14 mouse cellular contexts compared by ENCODE assay signal in genomic region chr2:31741728-31742127, GRCm38 (mm10). TPM values are rescaled to one million over a fixed set of nuclear protein-coding genes. Genes with fewer than 3 reads are reported as not detected.
DNase-seq lines count a peak whose midpoint lies in the region; ATAC-seq and TF ChIP-seq lines count a peak whose summit lies in the region.
"Had no signal": no experiment of that assay in that cellular context is flagged by ENCODE, and none has a peak within 500 bp of the region (broad histone marks: within the 10 kb centered on the region; RNA-seq: fewer than 3 reads in every experiment).

No protein-coding gene starts in this region.

- no peaks in the 10 kb centered on the region for H3K9me3 ChIP-seq in intestine, embryonic 14.5 days (ENCODE audit: control insufficient read depth, low read length)
- H3K9me3 ChIP-seq in intestine, embryonic 15.5 days, result no peaks in the 10 kb centered on the region
- H3K9me3 ChIP-seq: G1E; kidney, embryonic 15.5 days; neural tube, embryonic 12.5 days had no signal

- no peak overlapping the region for H3K9ac ChIP-seq in intestine, embryonic 14.5 days (ENCODE audit: low read length)
- no peak overlapping the region for H3K9ac ChIP-seq in intestine, embryonic 15.5 days
- H3K9ac ChIP-seq: kidney, embryonic 15.5 days; neural tube, embryonic 12.5 days had no signal

- no peak for DNase-seq in gastrocnemius, adult 2 months
- no peak for DNase-seq in gastrocnemius, postnatal 14 days
- DNase-seq in intestine, embryonic 14.5 days (ENCODE audit: low spot score), result no peak
- DNase-seq in R1 (ENCODE audit: low read depth, low spot score), result peak; percentile 46
- no peak for DNase-seq in embryo, embryonic 9.5 days (ENCODE audit: extremely low spot score)
- DNase-seq in embryo, embryonic 10.5 days (ENCODE audit: low spot score), result no peak
- DNase-seq: cerebellum, postnatal 14 days; right cerebral cortex, postnatal 4 days had no signal

- intact Hi-C loops in gastrocnemius, adult 2 months (cut with DNase I), result no loop called here
- intact Hi-C loops in gastrocnemius, postnatal 14 days (cut with DNase I; ENCODE audit: low total_unique reads), result no loop called here

- TF ChIP-seq POLR2A in myocyte (IDR thresholded peaks at IDR 0.05; ENCODE audit: insufficient read length, low read depth), result no peak

- no peak for ATAC-seq in intestine, embryonic 14.5 days (replicated peaks; ENCODE audit: low FRiP score, low TSS enrichment, low read depth)
- ATAC-seq in intestine, embryonic 15.5 days, result no peak
- ATAC-seq: midbrain, embryonic 16.5 days had no signal

- H3K4me2 ChIP-seq in intestine, embryonic 14.5 days (ENCODE audit: low read length), result no peak overlapping the region
- H3K4me2 ChIP-seq in intestine, embryonic 15.5 days (replicated peaks), result no peak overlapping the region
- H3K4me2 ChIP-seq in myocyte (ENCODE audit: low read depth), result peak overlapping the region; percentile 76
- H3K4me2 ChIP-seq: kidney, embryonic 15.5 days; neural tube, embryonic 12.5 days had no signal

- H3K79me2 ChIP-seq in myocyte (ENCODE audit: control insufficient read depth, insufficient read depth), result no peaks in the 10 kb centered on the region

- peaks cover 22% of the 10 kb centered on the region for H3K4me1 ChIP-seq in intestine, embryonic 14.5 days (replicated peaks; ENCODE audit: control insufficient read depth, insufficient read depth, low read length)
- H3K4me1 ChIP-seq in intestine, embryonic 15.5 days (replicated peaks), result peaks cover 20% of the 10 kb centered on the region

- no peaks in the 10 kb centered on the region for H3K27me3 ChIP-seq in intestine, embryonic 14.5 days (replicated peaks; ENCODE audit: control insufficient read depth, insufficient read depth, low read length)
- H3K27me3 ChIP-seq in intestine, embryonic 15.5 days (replicated peaks), result no peaks in the 10 kb centered on the region
- no peaks in the 10 kb centered on the region for H3K27me3 ChIP-seq in myocyte (ENCODE audit: control insufficient read depth, insufficient read depth, insufficient read length)
- H3K27me3 ChIP-seq: kidney, embryonic 15.5 days; neural tube, embryonic 12.5 days had no signal

- H3ac ChIP-seq in myocyte (ENCODE audit: control insufficient read depth, insufficient read length), result no peak overlapping the region

- no peak for TF ChIP-seq CTCF in gastrocnemius, adult 2 months (IDR thresholded peaks at IDR 0.05)

- 64% methylated on average over 1 of the region's 1 CpGs for whole genome bisulfite sequencing in intestine, embryonic 14.5 days
- WGBS in intestine, embryonic 15.5 days, result 79% methylated on average over 1 of the region's 1 CpGs

- H3K36me3 ChIP-seq in intestine, embryonic 14.5 days (ENCODE audit: control insufficient read depth, insufficient read depth, low read length), result no peaks in the 10 kb centered on the region
- no peaks in the 10 kb centered on the region for H3K36me3 ChIP-seq in intestine, embryonic 15.5 days
- H3K36me3 ChIP-seq in myocyte (ENCODE audit: control insufficient read depth, insufficient read depth), result no peaks in the 10 kb centered on the region
- H3K36me3 ChIP-seq: kidney, embryonic 15.5 days; neural tube, embryonic 12.5 days had no signal

- H3K4me3 ChIP-seq in gastrocnemius, adult 2 months, result no peak overlapping the region
- no peak overlapping the region for H3K4me3 ChIP-seq in intestine, embryonic 14.5 days (ENCODE audit: low read depth, low read length)
- no peak overlapping the region for H3K4me3 ChIP-seq in intestine, embryonic 15.5 days (replicated peaks)
- H3K4me3 ChIP-seq in myocyte, result no peak overlapping the region
- H3K4me3 ChIP-seq: kidney, embryonic 15.5 days; neural tube, embryonic 12.5 days had no signal

- peak overlapping the region; percentile 70 for H3K27ac ChIP-seq in gastrocnemius, adult 2 months
- peak overlapping the region; percentile 33; the same call in 1 of the 2 replicates for H3K27ac ChIP-seq in intestine, embryonic 14.5 days (ENCODE audit: low read depth)
- no peak overlapping the region for H3K27ac ChIP-seq in intestine, embryonic 15.5 days
- H3K27ac ChIP-seq: kidney, embryonic 15.5 days; neural tube, embryonic 12.5 days had no signal

TF ChIP-seq in myocyte, 11 proteins besides CTCF, POLR2A, EP300 and RAD21:
- TF ChIP-seq MYOG (IDR thresholded peaks at IDR 0.05; ENCODE audit: control insufficient read depth in 1 of 3, insufficient read depth in 1 of 3, insufficient read length in 2 of 3, low read depth in 2 of 3) (no peak), USF1 (IDR thresholded peaks at IDR 0.05; ENCODE audit: low read depth) (no peak), CEBPB (IDR thresholded peaks at IDR 0.05; ENCODE audit: insufficient read depth, poor library complexity, severe bottlenecking) (no peak)

RNA-seq across cellular contexts. Expression of gene Abl1, which starts 53.6 kb away (rescaled TPM):
- 10 to 100 TPM; 23.0 to 25.4 TPM for total RNA-seq in gastrocnemius, adult 2 months (2021)
- total RNA-seq in gastrocnemius, postnatal 14 days (2021), result 10 to 100 TPM; 25.5 to 28.4 TPM
- polyA plus RNA-seq in intestine, embryonic 14.5 days (2014; fragmentation: Nextera tagmentation; extraction: Ambion mirVana), result 48.1 and 49.8 TPM in 2 replicates
- polyA plus RNA-seq in intestine, embryonic 15.5 days (2015; fragmentation: Nextera tagmentation; extraction: Ambion mirVana), result 31.2 and 31.3 TPM in 2 replicates
- polyA plus RNA-seq in myocyte (2012; fragmentation: generic; extraction: Trizol), result 28.0 TPM
